Mouse (Mus musculus): ENCODE measurements at regions not wholly inside any gene's neighbourhood (a gene's known extent, or its start where the extent isn't known, plus 50 kb on each side); places are given as distances from the start of the nearest gene placed in this dataset.

DNA sequence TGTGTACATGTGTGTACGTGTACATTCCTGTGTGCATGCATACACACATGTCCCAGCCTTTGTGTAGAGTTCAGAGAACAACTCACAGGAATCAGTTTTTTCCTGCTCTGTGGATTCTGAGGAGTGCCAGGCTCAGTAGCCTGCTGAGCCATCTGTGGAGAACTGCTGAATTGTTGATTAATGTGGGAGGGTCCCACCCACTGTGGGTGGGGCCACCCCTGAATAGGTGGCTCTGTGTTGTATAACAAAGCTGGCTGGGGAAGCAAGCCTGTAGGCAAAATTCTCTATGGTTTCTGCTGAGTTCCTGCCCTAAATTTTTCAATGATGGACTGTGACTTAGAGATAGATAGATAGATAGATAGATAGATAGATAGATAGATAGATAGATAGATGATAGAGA is 196.8 kb upstream of the Mvb12b start:
- TF ChIP-seq CTCF (IDR thresholded peaks at IDR 0.05; ENCODE audit: low read depth, low read length) (no peak), TAL1 (conservative IDR thresholded peaks at IDR 0.05; ENCODE audit: low read depth, low read length) (no peak), GATA1 (IDR thresholded peaks at IDR 0.05; ENCODE audit: borderline replicate concordance, low read length) (no peak)
